Mouse (Mus musculus) fibroblast of lung, adult 2 months (primary cell): ENCODE results near the gene Gm20388.
"Not testable (repeated sequence)": the region's sequence is repeated elsewhere in the genome, so short reads cannot be mapped to it uniquely, and the experiment has no call there.

Source experiments
- DNase-seq: peaks from one replicate; pipeline ENCODE4 v3.0.0-alpha.2; 2011; ENCODE audit warnings: low read depth

The Gm20388 gene

DNA sequence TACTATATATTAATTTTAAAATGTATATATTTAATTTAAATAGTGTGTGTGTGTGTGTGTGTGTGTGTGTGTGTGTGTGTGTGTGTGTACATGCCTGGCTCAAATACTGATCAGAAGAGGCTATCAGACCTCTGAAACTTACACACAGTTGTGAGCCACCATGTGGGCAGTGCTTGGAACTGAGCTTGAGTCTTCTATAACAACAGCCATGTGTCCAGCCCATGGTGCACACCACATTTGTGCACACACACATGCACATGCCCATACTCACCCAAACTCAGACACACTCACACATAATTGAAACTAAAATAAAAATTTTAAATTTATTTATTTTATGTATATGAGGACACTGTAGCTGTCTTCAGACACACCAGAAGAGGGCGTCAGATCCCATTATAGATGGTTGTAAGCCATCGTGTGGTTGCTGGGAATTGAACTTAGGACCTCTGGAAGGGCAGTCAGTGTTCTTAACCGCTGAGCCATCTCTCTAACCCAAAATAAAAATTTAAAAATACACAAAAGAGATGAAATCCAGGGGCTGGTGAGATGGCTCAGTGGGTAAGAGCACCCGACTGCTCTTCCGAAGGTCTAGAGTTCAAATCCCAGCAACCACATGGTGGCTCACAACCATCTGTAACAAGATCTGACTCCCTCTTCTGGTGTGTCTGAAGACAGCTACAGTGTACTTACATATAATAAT is 3504.5 kb downstream of the Gm20388 start:
- DNase-seq: not testable (repeated sequence)

DNA sequence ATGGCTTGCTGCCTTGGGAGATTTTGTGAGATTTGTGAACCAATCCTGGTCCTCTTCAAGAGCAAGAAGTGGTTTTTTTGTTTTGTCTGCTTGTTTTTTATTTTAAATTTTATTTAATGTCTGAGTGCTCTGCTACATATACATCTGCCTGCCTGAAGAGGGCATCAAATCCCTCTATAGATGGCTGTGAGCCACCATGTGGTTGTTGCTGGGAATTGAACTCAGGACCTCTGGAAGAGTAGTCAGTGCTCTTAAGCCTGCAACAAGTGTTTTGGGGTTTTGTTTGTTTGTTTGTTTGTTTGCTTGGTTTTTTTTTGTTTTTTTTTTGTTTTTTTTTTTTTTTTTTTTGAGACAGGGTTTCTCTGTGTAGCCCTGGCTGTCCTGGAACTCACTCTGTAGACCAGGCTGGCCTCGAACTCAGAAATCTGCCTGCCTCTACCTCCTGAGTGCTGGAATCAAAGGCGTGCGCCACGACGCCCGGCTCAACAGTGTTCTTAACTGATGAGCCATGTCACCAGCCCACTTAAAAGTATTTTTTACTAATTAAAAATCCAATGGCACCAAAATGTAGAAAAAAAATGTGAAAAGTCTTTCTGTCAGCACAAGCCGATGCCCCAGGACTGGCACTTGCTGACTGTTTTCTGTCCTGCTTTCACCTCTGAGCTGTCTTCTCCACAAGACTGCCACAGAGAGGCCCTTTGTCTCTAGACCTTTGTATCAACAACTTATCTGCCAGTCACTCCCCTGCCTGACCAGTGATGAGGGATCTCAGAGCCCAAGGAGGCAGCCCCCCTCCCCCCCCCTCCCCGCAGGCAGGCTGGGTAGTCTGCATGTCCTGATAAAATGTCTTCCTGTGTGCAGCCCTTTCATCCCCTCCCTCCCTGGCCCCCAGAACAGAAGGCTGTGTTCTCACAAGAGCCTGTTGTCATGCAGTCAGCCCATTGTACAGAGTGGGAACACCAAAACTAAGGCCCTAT is 3505.6 kb downstream of the Gm20388 start:
- DNase-seq: no peak

DNA sequence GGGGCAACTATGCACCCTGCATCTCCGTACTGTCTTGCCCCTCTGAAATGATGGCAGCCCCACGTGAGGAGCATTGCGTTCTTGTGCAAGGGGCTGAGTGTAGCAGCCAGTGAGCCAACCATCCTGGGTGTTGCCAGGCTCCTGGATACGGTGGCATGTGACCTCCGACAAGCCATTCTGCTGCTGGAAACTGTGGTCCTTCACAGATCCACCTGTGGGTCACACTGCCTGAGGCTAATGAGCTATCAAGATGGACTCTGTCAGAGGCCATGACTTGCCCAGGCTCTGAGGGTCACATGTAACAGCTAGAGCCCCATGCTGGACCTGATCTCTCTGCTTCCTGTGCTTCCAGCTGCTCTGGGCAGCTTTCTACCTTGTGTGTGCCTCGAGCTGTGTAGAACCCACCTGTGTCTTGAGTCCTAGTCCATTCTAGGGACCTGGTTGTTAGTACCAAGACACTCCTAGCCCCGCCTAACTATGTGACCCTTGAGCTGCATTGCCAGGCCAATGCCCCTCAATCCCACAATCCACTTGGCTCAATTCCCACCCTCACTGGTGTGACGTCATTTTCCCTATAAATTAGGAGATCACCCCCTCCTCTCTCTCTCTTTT is 3506.4 kb downstream of the Gm20388 start:
- DNase-seq: no peak

DNA sequence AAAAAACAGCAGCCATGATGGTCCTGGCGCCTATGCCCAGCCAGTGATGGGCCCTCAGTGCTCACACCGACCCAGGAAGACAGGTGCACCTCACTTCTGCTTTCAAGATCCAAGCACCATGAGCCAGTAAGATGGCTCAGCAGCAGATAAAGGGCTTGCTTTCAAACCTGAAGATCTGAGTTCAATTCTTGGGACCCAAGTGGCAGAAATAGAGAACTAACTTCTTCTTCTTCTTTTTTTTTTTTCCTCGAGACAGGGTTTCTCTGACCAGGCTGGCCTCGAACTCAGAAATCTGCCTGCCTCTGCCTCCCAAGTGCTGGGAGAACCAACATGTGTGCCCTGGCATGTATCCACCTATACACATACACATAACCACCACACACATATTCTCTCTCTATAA is 3509.1 kb downstream of the Gm20388 start:
- no peak for DNase-seq

DNA sequence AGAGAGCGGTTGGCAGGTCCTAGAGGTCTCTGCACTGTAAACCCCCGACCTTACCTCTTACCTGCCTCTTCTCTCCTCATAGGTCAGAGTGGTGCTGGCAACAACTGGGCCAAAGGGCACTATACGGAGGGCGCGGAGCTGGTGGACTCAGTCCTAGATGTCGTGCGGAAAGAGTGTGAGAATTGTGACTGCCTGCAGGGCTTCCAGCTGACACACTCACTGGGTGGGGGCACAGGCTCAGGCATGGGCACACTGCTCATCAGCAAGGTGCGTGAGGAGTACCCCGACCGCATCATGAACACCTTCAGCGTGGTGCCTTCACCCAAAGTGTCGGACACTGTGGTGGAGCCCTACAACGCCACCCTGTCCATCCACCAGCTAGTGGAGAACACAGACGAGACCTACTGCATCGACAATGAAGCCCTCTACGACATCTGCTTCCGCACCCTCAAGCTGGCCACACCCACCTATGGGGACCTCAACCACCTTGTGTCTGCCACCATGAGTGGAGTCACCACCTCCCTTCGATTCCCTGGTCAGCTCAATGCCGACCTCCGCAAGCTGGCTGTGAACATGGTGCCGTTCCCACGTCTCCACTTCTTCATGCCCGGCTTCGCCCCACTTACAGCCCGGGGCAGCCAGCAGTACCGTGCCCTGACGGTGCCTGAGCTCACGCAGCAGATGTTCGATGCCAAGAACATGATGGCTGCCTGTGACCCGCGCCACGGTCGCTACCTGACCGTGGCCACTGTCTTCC is 3510.1 kb downstream of the Gm20388 start:
- DNase-seq: no peak

DNA sequence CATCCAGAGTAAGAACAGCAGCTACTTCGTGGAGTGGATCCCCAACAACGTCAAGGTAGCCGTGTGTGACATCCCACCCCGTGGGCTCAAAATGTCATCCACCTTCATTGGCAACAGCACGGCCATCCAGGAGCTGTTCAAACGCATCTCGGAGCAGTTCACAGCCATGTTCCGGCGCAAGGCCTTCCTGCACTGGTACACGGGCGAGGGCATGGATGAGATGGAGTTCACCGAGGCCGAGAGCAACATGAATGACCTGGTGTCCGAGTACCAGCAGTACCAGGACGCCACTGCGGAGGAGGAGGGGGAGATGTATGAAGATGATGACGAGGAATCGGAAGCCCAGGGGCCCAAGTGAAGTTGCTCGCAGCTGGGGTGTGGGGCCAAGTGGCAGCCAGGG is 3510.7 kb downstream of the Gm20388 start:
- no peak for DNase-seq

DNA sequence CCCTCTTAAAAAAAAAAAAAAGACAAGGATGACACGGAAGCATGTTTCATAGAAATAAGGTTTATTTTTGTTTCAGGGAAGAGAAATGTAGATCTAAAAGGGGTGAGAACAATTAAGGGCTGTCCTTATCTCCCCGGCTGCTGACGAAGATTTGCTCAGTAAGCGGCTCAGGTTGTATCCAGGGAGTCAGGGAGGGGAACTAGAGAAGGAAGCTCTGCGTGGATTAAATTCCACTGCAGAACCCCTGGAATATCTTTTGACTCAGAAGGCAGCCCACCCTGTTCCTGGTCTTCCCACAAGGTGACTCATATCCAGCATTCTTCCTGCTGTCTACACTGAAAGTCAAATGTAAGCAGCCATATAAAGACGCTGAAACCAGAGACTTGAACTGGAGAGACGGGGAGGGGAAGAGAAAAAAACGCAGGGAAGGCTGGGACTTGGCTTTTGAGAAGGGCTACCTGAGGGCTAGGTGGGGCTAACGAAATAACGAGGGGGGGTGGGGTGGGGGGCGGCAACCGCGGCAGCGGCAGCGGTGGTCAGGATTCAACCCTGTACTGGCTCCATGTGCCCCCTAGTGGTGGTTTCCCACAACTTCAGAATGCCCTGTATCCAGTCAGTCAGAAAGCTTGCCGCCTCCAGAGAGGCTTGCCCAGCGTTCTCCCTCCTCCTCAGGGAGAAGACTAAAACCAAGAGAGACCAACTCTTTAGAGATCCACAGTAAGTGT is 3511.6 kb downstream of the Gm20388 start:
- DNase-seq: peak; percentile 55

DNA sequence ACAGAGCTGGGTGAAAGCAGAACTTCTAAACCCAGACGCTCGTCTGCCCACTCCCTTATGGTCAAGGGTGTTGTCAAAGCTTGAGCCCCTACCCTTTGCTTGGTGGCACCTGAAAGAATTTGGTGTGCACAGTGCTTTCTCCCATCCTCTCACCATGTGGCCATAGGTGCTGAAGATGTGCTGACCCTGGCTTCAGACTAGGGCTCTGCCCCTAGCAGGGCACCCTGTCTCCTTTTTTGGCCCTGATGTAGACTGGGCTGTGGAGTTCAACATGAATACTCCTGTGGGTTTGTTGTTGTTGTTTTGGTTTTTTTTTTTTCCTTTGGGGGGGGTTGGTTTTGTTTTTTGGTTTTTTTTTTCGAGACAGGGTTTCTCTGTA is 3512.1 kb downstream of the Gm20388 start:
- no peak for DNase-seq

DNA sequence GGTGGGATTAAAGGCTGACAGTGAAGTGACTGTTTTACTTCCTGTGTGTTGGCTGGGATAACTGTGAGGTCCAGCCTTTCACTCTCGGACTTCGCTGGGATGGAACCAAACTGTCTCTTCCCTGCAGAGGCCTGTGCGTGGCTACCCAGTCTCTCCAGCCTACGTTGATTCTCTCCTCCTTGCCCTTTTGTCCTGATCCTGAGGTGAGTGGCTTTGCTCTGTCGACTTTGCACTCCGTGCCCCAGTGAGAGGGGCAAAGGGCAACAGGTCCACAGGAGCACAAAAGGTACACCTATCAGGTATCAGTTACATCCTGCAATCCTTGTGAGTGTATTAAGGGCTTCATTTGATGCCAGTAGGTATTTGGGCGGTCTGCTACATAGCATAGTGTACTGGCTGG is 3512.8 kb downstream of the Gm20388 start, which contains the start of gene Def8:
TSS of gene Def8 (plus strand) at position 87 of the 400 bp plus-strand sequence.
- no peak for DNase-seq

DNA sequence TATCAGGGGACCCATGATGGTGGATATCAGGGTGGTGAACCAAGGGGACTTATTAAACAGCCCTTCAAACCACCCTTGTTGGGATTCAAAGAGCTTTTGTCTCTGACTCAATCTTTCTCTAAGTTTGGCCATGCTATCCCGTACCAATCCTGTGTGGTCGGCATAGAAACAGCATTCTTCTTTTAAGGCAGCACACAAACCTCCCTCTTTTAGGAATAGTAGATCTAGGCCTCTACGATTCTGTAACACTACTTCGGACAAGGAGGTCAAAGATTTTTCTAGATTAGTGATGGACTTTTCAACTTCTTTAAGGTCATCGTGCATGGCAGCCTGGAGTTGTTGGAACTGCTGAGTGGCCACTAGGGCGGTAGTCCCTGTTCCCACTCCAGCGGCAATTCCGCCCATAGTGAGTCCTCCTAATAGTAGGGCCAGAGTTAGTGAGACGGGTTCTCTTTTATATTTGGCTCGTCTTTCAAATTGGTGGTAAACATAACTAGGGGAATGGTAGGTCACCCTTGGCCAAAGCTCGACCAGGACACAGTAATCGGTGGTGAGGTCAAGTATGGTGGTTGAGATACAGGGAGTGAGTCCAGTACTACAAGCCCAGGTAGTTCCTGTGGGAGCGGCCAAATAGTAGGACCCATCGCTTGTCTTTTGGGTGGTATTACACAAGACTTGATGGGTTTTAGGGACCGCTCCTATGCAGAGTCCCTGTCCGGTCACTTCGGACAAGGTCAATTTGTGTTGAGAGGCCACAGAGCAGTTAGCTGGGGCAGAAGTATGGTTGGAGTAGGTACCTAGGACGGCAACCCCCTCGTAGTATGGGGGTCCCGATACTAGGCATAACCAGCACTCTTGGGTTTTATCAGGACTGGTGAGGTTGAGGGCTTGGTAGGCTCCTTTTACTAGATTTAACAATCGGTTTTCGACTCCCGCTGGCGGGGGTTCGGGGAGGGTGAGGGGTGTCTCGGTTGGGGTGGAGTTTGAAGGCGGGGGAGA is 3516.2 kb downstream of the Gm20388 start:
- DNase-seq: no peak

DNA sequence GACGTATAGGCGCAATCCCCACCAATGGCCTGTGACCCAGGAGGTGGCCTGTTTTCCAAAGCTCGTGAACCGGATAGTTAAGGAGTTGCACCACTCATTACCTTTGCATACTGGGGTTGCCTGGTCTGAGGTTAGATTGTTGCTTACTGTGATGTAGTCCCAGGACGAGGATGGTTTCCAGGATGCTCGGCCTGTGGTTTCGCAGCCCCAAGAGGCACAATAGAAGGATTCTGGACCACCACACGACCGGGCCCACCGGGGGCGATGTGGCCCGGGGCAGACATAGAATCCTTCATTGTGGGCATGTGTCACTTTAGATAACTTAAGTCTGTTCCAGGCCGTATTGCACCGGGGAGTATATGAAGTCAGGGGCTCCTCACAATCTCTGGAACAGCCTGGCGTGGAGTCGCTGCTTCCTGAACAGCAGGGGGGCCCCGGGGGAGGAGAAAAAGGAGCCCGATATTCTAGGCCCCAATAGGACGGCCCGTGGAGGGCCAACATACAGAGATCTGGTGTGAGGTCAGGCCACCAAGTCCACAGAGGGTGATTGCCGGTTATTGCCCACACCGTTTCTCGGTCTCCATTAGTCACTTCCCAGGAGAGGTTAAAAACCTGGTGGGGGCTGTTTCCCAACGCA is 3517.1 kb downstream of the Gm20388 start:
- no peak for DNase-seq

DNA sequence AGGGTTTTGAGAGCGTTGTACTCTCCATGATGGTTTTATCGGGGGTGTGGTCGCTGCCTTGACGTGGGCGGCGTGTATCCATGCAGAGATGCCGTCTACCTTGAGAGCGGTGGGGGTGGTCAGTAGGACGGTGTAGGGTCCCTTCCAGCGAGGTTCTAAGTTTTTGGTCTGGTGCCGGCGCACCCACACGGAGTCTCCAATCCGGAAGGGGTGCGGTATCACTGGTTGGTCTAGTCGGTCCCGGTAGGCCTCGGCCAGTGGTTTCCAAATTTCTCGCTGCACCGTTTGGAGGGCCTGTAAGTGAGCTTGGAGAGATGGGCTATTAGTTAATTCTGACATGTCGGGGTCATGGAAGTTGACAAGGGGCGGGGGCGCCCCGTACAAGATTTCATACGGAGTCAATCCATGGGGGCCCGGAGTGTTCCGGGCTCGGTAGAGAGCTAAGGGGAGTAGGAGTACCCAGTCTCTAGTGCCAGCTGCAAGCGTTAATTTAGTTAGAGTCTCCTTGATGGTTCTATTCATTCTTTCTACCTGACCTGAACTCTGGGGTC is 3517.8 kb downstream of the Gm20388 start:
- DNase-seq: no peak

DNA sequence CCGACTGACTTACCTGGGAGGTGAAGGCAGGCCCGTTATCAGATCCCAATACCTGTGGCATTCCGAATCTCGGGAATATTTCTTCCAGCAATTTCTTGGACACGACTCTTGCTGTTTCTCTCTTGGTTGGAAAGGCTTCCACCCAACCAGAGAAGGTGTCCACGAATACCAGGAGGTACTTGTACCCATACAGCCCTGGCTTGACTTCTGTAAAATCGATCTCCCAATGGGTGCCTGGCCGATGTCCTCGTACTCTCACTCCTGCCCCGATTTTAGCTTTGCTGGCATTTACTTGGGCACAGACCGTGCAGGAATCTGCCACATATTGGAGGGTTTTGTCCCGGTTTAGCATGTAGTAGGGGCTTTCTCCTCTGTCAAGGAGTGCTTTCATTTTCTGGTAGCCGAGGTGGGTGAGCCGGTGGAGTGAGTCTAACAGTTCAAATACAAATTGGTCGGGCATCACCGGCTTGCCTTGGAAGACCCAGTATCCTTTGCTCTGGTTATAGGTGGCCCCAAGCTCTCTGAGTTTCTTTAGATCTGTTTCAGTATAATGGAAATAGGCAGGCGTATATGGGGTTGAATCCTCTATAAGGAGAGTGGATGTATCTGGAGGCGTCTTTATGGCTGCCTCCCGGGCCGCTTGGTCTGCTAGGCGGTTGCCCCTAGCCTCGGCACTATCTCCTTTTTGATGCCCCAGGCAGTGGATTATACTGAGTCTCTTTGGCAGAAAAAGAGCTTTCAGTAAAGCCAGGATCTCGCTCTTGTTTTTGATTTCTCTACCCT is 3518.5 kb downstream of the Gm20388 start:
- no peak for DNase-seq

DNA sequence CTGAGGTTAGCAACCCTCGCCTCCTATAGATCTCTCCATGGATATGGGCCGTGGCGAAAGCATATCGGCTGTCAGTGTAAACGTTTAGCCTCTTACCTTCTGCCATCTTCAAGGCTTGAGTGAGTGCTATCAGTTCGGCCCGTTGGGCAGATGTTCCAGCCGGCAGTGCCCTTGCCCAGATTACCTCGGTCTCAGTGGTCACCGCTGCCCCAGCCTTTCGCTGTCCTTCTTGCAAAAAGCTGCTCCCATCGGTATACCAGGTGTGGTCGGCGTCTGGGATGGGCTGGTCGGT is 3519.0 kb downstream of the Gm20388 start:
- DNase-seq: not testable (repeated sequence)

DNA sequence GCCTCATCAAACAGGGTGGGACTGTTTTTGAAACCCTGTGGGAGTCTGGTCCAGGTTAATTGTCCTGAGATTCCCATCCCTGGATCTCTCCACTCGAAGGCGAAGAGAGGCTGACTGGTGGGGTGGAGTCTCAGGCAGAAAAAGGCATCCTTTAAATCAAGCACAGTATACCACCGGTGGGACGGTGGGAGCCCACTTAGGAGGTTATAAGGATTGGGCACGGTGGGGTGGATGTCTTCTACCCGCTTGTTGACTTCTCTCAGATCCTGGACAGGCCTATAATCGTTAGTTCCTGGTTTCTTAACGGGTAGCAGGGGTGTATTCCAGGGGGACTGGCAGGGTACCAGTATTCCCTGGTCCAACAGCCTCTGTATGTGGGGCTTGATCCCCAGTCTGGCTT is 3520.3 kb downstream of the Gm20388 start:
- not testable (repeated sequence) for DNase-seq

DNA sequence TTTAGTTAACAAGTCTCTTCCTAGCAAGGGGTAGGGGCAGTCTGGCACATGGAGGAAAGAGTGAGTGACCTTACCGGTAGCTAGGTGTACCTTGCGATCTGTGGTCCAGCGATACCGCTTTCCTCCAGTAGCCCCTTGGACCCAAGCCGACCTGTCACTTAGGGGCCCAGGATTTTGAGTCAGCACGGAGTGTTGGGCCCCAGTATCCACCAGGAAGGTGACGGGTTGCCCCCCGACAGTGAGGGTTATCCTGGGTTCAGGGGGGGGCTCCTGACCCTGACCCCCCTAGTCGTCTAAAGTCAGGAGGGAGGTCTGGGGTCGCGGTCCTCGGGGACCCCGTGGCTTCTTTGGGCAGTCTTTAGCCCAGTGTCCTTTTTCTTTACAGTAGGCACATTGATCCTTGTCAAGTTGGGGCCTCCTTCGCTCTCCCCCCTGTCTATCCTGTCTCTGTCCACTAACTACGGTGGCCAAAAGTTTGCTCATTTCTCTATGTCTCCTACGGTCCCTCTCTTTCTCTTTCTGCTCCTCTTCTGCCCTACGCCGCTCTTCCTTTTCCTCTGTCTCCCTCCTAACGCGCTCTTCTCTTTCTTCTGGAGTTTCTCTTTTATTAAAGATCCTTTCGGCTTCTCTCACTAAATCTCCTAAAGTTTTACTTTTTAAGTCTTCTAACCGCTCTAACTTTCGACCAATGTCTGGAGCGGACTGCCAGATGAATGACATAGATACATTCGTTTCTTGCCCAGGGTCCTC is 3521.2 kb downstream of the Gm20388 start:
- no peak for DNase-seq

DNA sequence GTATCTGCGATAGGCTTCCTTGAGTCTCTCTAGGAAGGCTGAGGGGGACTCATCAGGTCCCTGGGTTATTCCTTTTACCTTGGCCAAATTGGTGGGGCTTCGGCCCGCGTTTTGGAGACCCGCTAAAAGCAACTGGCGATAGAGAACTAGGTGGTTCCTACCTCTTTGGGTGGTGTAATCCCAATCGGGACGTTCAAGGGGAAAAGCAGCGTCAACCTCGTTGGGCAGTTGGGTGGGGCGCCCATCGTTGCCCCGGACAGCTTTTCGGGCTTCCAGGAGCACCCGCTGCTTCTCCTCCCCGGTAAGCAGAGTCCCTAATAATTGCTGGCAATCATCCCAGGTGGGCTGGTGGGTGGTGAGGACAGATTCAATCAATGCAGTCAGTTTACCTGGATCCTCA is 3521.7 kb downstream of the Gm20388 start:
- no peak for DNase-seq
